Mouse (Mus musculus): Measurements from ENCODE around the gene Tmem151a. TPM values are rescaled to one million over a fixed set of nuclear protein-coding genes. Genes with fewer than 3 reads are reported as not detected.

The Tmem151a gene
- polyA plus RNA-seq, 1 experiment, result 146 TPM

- TF ChIP-seq CTCF (IDR thresholded peaks at IDR 0.05; ENCODE audit: extremely low read depth, insufficient read depth, low read length) (peak; percentile 23; the same call in 1 of the 2 replicates), POLR2A (IDR thresholded peaks at IDR 0.05; ENCODE audit: extremely low read depth, insufficient read depth, low read length) (no peak)
- no peak overlapping the region for H3K27ac ChIP-seq (ENCODE audit: insufficient read depth, low read length)
- H3K4me3 ChIP-seq (ENCODE audit: insufficient read depth, low read length), result no peak overlapping the region
- H3K4me1 ChIP-seq (ENCODE audit: control insufficient read depth, insufficient read depth, low read length), result peaks cover 10% of the 10 kb centered on the region; the same call in 1 of the 2 replicates
Observed at GRCm38 (mm10) chr19:5109659-5110453, 24.5 kb upstream of the Tmem151a start.

- H3K27ac ChIP-seq (ENCODE audit: insufficient read depth, low read length), result no peak overlapping the region
- TF ChIP-seq POLR2A (IDR thresholded peaks at IDR 0.05; ENCODE audit: extremely low read depth, insufficient read depth, low read length), result no peak
- TF ChIP-seq CTCF (IDR thresholded peaks at IDR 0.05; ENCODE audit: extremely low read depth, insufficient read depth, low read length), result no peak
- H3K4me1 ChIP-seq (ENCODE audit: control insufficient read depth, insufficient read depth, low read length), result peaks cover 7% of the 10 kb centered on the region; the same call in 1 of the 2 replicates
- H3K4me3 ChIP-seq (ENCODE audit: insufficient read depth, low read length), result no peak overlapping the region
Observed at GRCm38 (mm10) chr19:5108702-5109101, 23.4 kb upstream of the Tmem151a start.

- TF ChIP-seq POLR2A (IDR thresholded peaks at IDR 0.05; ENCODE audit: extremely low read depth, insufficient read depth, low read length), result no peak
- TF ChIP-seq CTCF (IDR thresholded peaks at IDR 0.05; ENCODE audit: extremely low read depth, insufficient read depth, low read length), result peak; percentile 17; the same call in 1 of the 2 replicates
- H3K4me1 ChIP-seq (ENCODE audit: control insufficient read depth, insufficient read depth, low read length), result peaks cover 6% of the 10 kb centered on the region; the same call in 1 of the 2 replicates
- no peak overlapping the region for H3K4me3 ChIP-seq (ENCODE audit: insufficient read depth, low read length)
- no peak overlapping the region for H3K27ac ChIP-seq (ENCODE audit: insufficient read depth, low read length)
Observed at GRCm38 (mm10) chr19:5108271-5108575, 22.9 kb upstream of the Tmem151a start.

GRCm38 (mm10) chr19:5107556-5108270 lies 22.4 kb upstream of the Tmem151a start:
- TF ChIP-seq POLR2A (IDR thresholded peaks at IDR 0.05; ENCODE audit: extremely low read depth, insufficient read depth, low read length), result no peak
- no peak for TF ChIP-seq CTCF (IDR thresholded peaks at IDR 0.05; ENCODE audit: extremely low read depth, insufficient read depth, low read length)

GRCm38 (mm10) chr19:5106731-5107191 lies 21.4 kb upstream of the Tmem151a start, which contains the start of gene Rab1b:
Gene Rab1b (minus strand): TSS chr19:5107072.
- peak within 1 kb of the TSS; percentile 96 for H3K27ac ChIP-seq (ENCODE audit: insufficient read depth, low read length)
- TF ChIP-seq POLR2A (IDR thresholded peaks at IDR 0.05; ENCODE audit: extremely low read depth, insufficient read depth, low read length), result no peak; the same call in 1 of the 2 replicates
- no peak for TF ChIP-seq CTCF (IDR thresholded peaks at IDR 0.05; ENCODE audit: extremely low read depth, insufficient read depth, low read length)
- peak within 1 kb of the TSS; percentile 73 for H3K4me3 ChIP-seq (ENCODE audit: insufficient read depth, low read length)
- peaks cover 6% of the 10 kb centered on the region; the same call in 1 of the 2 replicates for H3K4me1 ChIP-seq (ENCODE audit: control insufficient read depth, insufficient read depth, low read length)

More at GRCm38 (mm10) chr19:5107556-5108270, 22.4 kb upstream of the Tmem151a start:
- Histone ChIP-seq H3K27ac (ENCODE audit: insufficient read depth, low read length) (no peak overlapping the region), H3K4me1 (ENCODE audit: control insufficient read depth, insufficient read depth, low read length) (peaks cover 6% of the 10 kb centered on the region; the same call in 1 of the 2 replicates), H3K4me3 (ENCODE audit: insufficient read depth, low read length) (no peak overlapping the region)

- H3K27ac ChIP-seq (ENCODE audit: insufficient read depth, low read length), result peak overlapping the region; percentile 96
- no peak for TF ChIP-seq CTCF (IDR thresholded peaks at IDR 0.05; ENCODE audit: extremely low read depth, insufficient read depth, low read length)
- no peak for TF ChIP-seq POLR2A (IDR thresholded peaks at IDR 0.05; ENCODE audit: extremely low read depth, insufficient read depth, low read length)
- peak overlapping the region; percentile 73 for H3K4me3 ChIP-seq (ENCODE audit: insufficient read depth, low read length)
- peaks cover 6% of the 10 kb centered on the region; the same call in 1 of the 2 replicates for H3K4me1 ChIP-seq (ENCODE audit: control insufficient read depth, insufficient read depth, low read length)
Observed at GRCm38 (mm10) chr19:5106074-5106473, 20.7 kb upstream of the Tmem151a start.

- Histone ChIP-seq H3K27ac (ENCODE audit: insufficient read depth, low read length) (0 out of 2 replicates have a peak within 1 kb of the TSS, but pooled peaks have one; percentile 76), H3K4me1 (ENCODE audit: control insufficient read depth, insufficient read depth, low read length) (peaks cover 2% of the 10 kb centered on the region; the same call in 1 of the 2 replicates), H3K4me3 (ENCODE audit: insufficient read depth, low read length) (peak within 1 kb of the TSS; percentile 55)
- TF ChIP-seq CTCF (IDR thresholded peaks at IDR 0.05; ENCODE audit: extremely low read depth, insufficient read depth, low read length), result no peak
- peak; percentile 59 for TF ChIP-seq POLR2A (IDR thresholded peaks at IDR 0.05; ENCODE audit: extremely low read depth, insufficient read depth, low read length)
Observed at GRCm38 (mm10) chr19:5098363-5099143, 13.2 kb upstream of the Tmem151a start, which contains the start of gene Cnih2. Gene Cnih2 (minus strand): TSS chr19:5098521.

GRCm38 (mm10) chr19:5097521-5098362 lies 12.4 kb upstream of the Tmem151a start:
- H3K4me3 ChIP-seq (ENCODE audit: insufficient read depth, low read length), result peak overlapping the region; percentile 55
- H3K4me1 ChIP-seq (ENCODE audit: control insufficient read depth, insufficient read depth, low read length), result peaks cover 2% of the 10 kb centered on the region; the same call in 1 of the 2 replicates
- TF ChIP-seq CTCF (IDR thresholded peaks at IDR 0.05; ENCODE audit: extremely low read depth, insufficient read depth, low read length) (no peak), POLR2A (IDR thresholded peaks at IDR 0.05; ENCODE audit: extremely low read depth, insufficient read depth, low read length) (no peak)
- 0 out of 2 replicates have a peak overlapping the region, but pooled peaks have one; percentile 76 for H3K27ac ChIP-seq (ENCODE audit: insufficient read depth, low read length)

Data from cortical plate, adult 2 months (tissue).